Mouse (Mus musculus) central nervous system, embryonic 11.5 days (tissue): Measurements from ENCODE around the gene Prl3d2. TPM values are rescaled to one million over a fixed set of nuclear protein-coding genes. Genes with fewer than 3 reads are reported as not detected.

Experiments
- polyA plus RNA-seq: library from polyadenylated mRNA; depleted of rRNA; stranded (reverse); fragments of >200 nt; gene quantifications from 2 replicates; pipeline ENCODE4 v1.2.3, GENCODE M21; 2012; rRNA removed

Gene Prl3d2
- not detected in 2 replicates for polyA plus RNA-seq

DNA sequence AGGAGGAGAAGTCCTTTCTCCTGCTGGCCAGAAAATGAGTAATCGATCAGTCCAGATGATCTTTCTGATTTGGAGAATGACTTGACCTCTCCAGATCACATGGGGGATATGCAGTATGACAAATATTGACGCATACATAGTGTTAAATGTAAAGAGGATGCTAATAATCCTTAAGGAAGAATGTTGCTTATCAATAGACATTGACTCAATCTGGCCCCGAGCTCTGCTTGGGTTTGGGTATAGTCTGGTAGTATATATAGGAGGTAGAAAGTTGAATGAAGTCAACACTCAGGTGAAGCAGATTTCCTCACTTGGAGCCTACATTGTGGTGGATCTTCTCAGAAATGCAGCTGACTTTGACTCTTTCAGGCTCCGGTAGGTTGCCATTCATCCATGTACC is at the start of gene Prl3d2:
Prl3d2 (plus strand) TSS at position 301 of the 400 bp plus-strand sequence.

DNA sequence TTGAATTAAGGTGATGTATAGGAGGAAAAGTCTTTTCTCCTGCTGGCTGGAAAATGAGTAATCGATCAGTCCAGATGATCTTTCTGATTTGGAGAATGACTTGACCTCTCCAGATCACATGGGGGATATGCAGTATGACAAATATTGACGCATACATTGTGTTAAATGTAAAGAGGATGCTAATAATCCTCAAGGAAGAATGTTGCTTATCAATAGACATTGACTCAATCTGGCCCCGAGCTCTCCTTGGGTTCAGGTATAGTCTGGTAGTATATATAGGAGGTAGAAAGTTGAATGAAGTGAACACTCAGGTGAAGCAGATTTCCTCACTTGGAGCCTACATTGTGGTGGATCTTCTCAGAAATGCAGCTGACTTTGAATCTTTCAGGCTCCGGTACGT is 27.6 kb upstream of the Prl3d2 start, which contains the start of gene Prl3d1:
Prl3d1 (plus strand) TSS at position 301 of the 400 bp plus-strand sequence.

DNA sequence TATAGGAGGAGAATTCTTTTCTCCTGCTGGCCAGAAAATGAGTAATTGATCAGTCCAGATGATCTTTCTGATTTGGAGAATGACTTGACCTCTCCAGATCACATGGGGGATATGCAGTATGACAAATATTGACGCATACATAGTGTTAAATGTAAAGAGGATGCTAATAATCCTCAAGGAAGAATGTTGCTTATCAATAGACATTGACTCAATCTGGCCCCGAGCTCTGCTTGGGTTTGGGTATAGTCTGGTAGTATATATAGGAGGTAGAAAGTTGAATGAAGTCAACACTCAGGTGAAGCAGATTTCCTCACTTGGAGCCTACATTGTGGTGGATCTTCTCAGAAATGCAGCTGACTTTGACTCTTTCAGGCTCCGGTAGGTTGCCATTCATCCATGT is 35.0 kb downstream of the Prl3d2 start, which contains the start of gene Prl3d3:
Prl3d3 (plus strand) TSS at position 301 of the 400 bp plus-strand sequence.

Other genes with a start within 250 kb of the Prl3d2 start
- not detected in 2 replicates for gene Prl, start 64.1 kb upstream of the Prl3d2 start, polyA plus RNA-seq
- gene Prl3d1, start 27.5 kb upstream of the Prl3d2 start, polyA plus RNA-seq = not detected in 2 replicates
- not detected in 2 replicates for gene Prl3d3, start 35.1 kb downstream of the Prl3d2 start, polyA plus RNA-seq
- gene Prl3c1, start 75.0 kb downstream of the Prl3d2 start, polyA plus RNA-seq = not detected in 2 replicates
- 0.65 and 2.2 TPM in 2 replicates for gene Prl3b1, start 120.1 kb downstream of the Prl3d2 start, polyA plus RNA-seq
- gene Prl3a1, start 137.7 kb downstream of the Prl3d2 start, polyA plus RNA-seq = not detected in 2 replicates
- gene Prl6a1, start 190.9 kb downstream of the Prl3d2 start, polyA plus RNA-seq = not detected in 2 replicates
- gene Prl8a2, start 224.0 kb downstream of the Prl3d2 start, polyA plus RNA-seq = 1.0 TPM in 1 of 2 replicates, not detected in the other